Mouse (Mus musculus) embryonic fibroblast, embryonic 13.5 days (primary cell): Measurements from ENCODE around the gene Bcl7a.

Experiments used
- CTCF ChIP-seq: IDR thresholded peaks from 2 replicates; pipeline ENCODE4 v1.5.1; 2011; ENCODE audit warnings: mild to moderate bottlenecking, control low read depth, low read length, moderate library complexity, borderline replicate concordance; ENCODE audit not compliant: insufficient read depth
- POLR2A ChIP-seq: IDR thresholded peaks from 2 replicates; pipeline ENCODE4 v1.6.1; 2011; ENCODE audit warnings: low read depth, mild to moderate bottlenecking, control low read depth, low read length, moderate library complexity

DNA sequence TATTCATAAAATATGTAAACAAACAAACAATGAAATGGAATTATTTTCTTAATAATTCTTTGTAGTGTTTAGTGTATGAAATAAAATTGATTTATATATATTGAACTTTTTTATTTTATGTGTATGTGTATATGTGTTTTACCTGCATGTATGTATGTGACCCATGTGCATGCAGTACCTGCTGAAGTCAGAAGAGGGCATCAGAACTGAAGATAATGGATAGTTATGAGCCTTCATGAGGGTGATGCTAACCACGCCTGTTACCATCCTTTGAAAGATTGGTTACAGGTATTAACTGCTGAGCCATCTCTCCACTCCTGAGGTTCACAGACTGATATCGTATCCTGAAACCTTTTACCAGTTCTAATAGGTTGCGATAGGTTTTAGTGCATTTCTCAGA lies 23.5 kb upstream of the Bcl7a start:
- TF ChIP-seq CTCF: no peak
- TF ChIP-seq POLR2A: no peak
